Mouse (Mus musculus) cerebellum, adult 18-20 months (tissue): ENCODE measurements around the gene Uqcr10.
A peak's percentile ranks its signal among the peaks of the same experiment; 100 is the strongest.
"Not testable (repeated sequence)": the region's sequence is repeated elsewhere in the genome, so short reads cannot be mapped to it uniquely, and the experiment has no call there.

Experiments
- DNase-seq, 2 experiments: peaks; one replicate each; pipeline ENCODE4 v3.0.0; 2021

Gene Uqcr10

GRCm38 (mm10) chr11:4714727-4715126 lies 10.6 kb upstream of the Uqcr10 start:
- DNase-seq, result no peak

- no peak for DNase-seq
Observed at GRCm38 (mm10) chr11:4712822-4713221, 8.7 kb upstream of the Uqcr10 start.

GRCm38 (mm10) chr11:4710188-4710587 lies 6.0 kb upstream of the Uqcr10 start:
- not testable (repeated sequence) for DNase-seq

- DNase-seq, result no peak
Observed at GRCm38 (mm10) chr11:4705178-4705577, 1.0 kb upstream of the Uqcr10 start.

GRCm38 (mm10) chr11:4703688-4704071 lies 462 bp downstream of the Uqcr10 start:
- DNase-seq, result no peak

- DNase-seq, result no peak
Observed at GRCm38 (mm10) chr11:4700726-4701125, 3.4 kb downstream of the Uqcr10 start.

GRCm38 (mm10) chr11:4697043-4697983 lies 6.8 kb downstream of the Uqcr10 start:
- no peak for DNase-seq

- no peak for DNase-seq
Observed at GRCm38 (mm10) chr11:4692162-4692561, 12.0 kb downstream of the Uqcr10 start.

- DNase-seq, result peak in 1 of 2 experiments; percentile 14
Observed at GRCm38 (mm10) chr11:4691213-4691612, 12.9 kb downstream of the Uqcr10 start.

- no peak for DNase-seq
Observed at GRCm38 (mm10) chr11:4690353-4690752, 13.8 kb downstream of the Uqcr10 start.

- no peak for DNase-seq
Observed at GRCm38 (mm10) chr11:4688632-4689380, 15.3 kb downstream of the Uqcr10 start.

- DNase-seq, result no peak
Observed at GRCm38 (mm10) chr11:4687874-4688273, 16.3 kb downstream of the Uqcr10 start.

GRCm38 (mm10) chr11:4687027-4687426 lies 17.1 kb downstream of the Uqcr10 start:
- DNase-seq, result no peak

GRCm38 (mm10) chr11:4685510-4685909 lies 18.6 kb downstream of the Uqcr10 start:
- DNase-seq, result no peak

GRCm38 (mm10) chr11:4685071-4685470 lies 19.1 kb downstream of the Uqcr10 start:
- no peak for DNase-seq

GRCm38 (mm10) chr11:4684186-4684585 lies 20.0 kb downstream of the Uqcr10 start:
- DNase-seq, result no peak

GRCm38 (mm10) chr11:4683516-4683915 lies 20.6 kb downstream of the Uqcr10 start:
- no peak for DNase-seq

- no peak for DNase-seq
Observed at GRCm38 (mm10) chr11:4680126-4680525, 24.0 kb downstream of the Uqcr10 start.

GRCm38 (mm10) chr11:4679441-4679832 lies 24.7 kb downstream of the Uqcr10 start:
- DNase-seq, result no peak

- no peak for DNase-seq
Observed at GRCm38 (mm10) chr11:4678700-4679440, 25.3 kb downstream of the Uqcr10 start.

GRCm38 (mm10) chr11:4677250-4677872 lies 26.8 kb downstream of the Uqcr10 start:
- DNase-seq, result no peak

- no peak for DNase-seq
Observed at GRCm38 (mm10) chr11:4675693-4676092, 28.4 kb downstream of the Uqcr10 start.

GRCm38 (mm10) chr11:4675126-4675562 lies 29.0 kb downstream of the Uqcr10 start:
- DNase-seq, result no peak
